Mouse (Mus musculus) midbrain, embryonic 15.5 days (tissue): ENCODE measurements around the gene Pdzd7. TPM values are rescaled to one million over a fixed set of nuclear protein-coding genes. Genes with fewer than 3 reads are reported as not detected.
A peak's percentile ranks its signal among the peaks of the same experiment; 100 is the strongest.

Experiments used
- ATAC-seq: fragments of 200-750 bp; cut with Nextera tagmentation; replicated peaks from 2 replicates; pipeline ENCODE4 v1.8.0; 2017; ENCODE audit warnings: moderate TSS enrichment
- H3K27ac ChIP-seq: fragments of 300-500 bp; sonication (generic); 2 replicates; pipeline ENCODE4 v1.5.1; 2015; ENCODE audit warnings: mild to moderate bottlenecking, inconsistent platforms
- H3K27me3 ChIP-seq: fragments of 300-500 bp; sonication (generic); replicated peaks from 2 replicates; pipeline ENCODE4 v1.6.1; 2015; ENCODE audit warnings: inconsistent platforms
- H3K36me3 ChIP-seq: fragments of 300-500 bp; sonication (generic); replicated peaks from 2 replicates; pipeline ENCODE4 v1.6.1; 2015; ENCODE audit warnings: inconsistent platforms
- H3K4me1 ChIP-seq: fragments of 300-500 bp; sonication (generic); 2 replicates; pipeline ENCODE4 v1.6.1; 2015; ENCODE audit warnings: inconsistent platforms
- H3K4me2 ChIP-seq: fragments of 300-500 bp; sonication (generic); 2 replicates; pipeline ENCODE4 v1.6.1; 2015; ENCODE audit warnings: inconsistent platforms, mild to moderate bottlenecking, moderate library complexity
- H3K4me3 ChIP-seq: fragments of 300-500 bp; sonication (generic); 2 replicates; pipeline ENCODE4 v1.5.1; 2015; ENCODE audit warnings: mild to moderate bottlenecking, inconsistent platforms
- H3K9ac ChIP-seq: fragments of 300-500 bp; sonication (generic); 2 replicates; pipeline ENCODE4 v1.6.1; 2015; ENCODE audit warnings: mild to moderate bottlenecking, inconsistent platforms
- H3K9me3 ChIP-seq: fragments of 300-500 bp; sonication (generic); 2 replicates; pipeline ENCODE4 v1.6.1; 2016; ENCODE audit warnings: inconsistent platforms
- WGBS: fragments of 180-500 bp; shearing (Covaris S2); methylation state at CpG from one replicate; pipeline ENCODE4 v1.1.7; 2015; ENCODE audit warnings: mixed read lengths; 5-methylcytosine and 5-hydroxymethylcytosine counted together
- polyA plus RNA-seq: library from polyadenylated mRNA; unstranded; fragments of >200 nt; fragmentation: Nextera tagmentation; extraction: Ambion mirVana; gene quantifications from 2 replicates; pipeline ENCODE4 v1.2.1, GENCODE M21; 2015

The Pdzd7 gene
- polyA plus RNA-seq, 1 experiment from 2014 or later = 4.1 TPM

- no peak for ATAC-seq
- WGBS = 93% methylated on average over 37 of the region's 37 CpGs
- Histone ChIP-seq H3K9ac (no peak overlapping the region), H3K27ac (no peak overlapping the region), H3K4me3 (no peak overlapping the region), H3K27me3 (no peaks in the 10 kb centered on the region), H3K4me1 (peaks cover 13% of the 10 kb centered on the region), H3K36me3 (peaks cover 12% of the 10 kb centered on the region; the same call in 1 of the 2 replicates), H3K9me3 (no peaks in the 10 kb centered on the region), H3K4me2 (no peak overlapping the region)
Observed at GRCm38 (mm10) chr19:45025937-45026568, 19.5 kb downstream of the Pdzd7 start.

DNA sequence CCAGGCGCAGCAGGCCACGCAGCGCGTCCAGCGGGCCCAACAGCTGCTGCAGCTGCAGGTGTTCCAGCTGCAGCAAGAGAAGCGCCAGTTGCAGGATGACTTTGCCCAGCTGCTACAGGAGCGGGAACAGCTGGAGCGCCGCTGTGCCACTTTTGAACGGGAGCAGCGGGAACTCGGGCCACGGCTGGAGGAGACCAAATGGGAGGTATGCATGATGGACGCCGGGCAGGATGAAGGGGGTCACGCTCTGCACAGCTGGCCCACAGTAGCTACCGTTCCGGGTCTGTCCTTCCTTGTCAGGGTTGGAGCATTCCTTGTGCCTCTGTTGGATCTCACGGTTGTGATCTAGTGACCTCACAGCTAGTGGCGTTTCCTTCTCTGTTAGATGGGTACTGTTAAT, 20.7 kb downstream of the Pdzd7 start:
- Histone ChIP-seq H3K36me3 (peaks cover 12% of the 10 kb centered on the region; the same call in 1 of the 2 replicates), H3K4me2 (no peak overlapping the region), H3K4me3 (no peak overlapping the region), H3K27ac (no peak overlapping the region), H3K9ac (no peak overlapping the region), H3K4me1 (peaks cover 17% of the 10 kb centered on the region), H3K9me3 (no peaks in the 10 kb centered on the region), H3K27me3 (no peaks in the 10 kb centered on the region)
- ATAC-seq = no peak
- 89% methylated on average over 20 of the region's 20 CpGs for WGBS

DNA sequence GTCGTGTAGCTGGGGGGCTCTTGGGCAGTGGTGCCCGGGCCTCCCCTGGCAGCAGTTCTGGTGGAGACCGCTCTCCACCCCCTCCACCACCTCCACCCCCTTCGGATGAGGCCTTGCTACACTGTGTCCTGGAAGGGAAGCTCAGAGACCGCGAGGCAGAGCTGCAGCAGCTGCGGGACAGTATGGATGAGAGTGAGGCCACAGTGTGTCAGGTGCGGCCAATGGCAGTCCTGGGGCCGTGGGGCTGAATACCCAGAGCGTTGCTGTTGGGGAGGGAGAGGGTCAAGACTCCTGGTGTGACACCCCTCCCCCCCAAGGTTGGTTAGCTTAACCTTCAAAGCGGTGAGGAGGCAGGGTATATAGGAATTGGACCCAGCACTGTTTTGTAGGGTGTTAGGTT, 21.5 kb downstream of the Pdzd7 start:
- no peak overlapping the region for H3K9ac ChIP-seq
- 84% methylated on average over 11 of the region's 11 CpGs for WGBS

DNA sequence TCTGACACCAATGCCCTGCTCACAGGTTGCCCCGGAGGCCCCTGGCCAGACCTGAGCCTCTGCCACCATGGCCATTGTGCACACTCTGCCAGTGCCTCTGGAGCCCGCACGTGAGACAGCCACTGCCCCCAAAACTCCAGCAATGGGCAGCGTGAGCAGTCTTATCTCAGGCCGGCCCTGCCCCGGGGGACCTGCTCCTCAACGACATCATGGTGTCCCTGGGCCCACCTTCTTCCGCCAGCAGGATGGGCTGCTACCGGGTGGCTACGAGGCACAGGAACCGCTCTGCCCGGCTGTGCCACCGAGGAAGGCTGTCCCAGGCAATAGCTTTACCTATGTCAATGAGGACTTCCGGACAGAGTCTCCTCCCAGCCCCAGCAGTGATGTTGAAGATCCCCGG, 24.2 kb downstream of the Pdzd7 start:
- Histone ChIP-seq H3K4me1 (peaks cover 36% of the 10 kb centered on the region), H3K4me3 (no peak overlapping the region), H3K27ac (no peak overlapping the region), H3K27me3 (no peaks in the 10 kb centered on the region), H3K9me3 (no peaks in the 10 kb centered on the region), H3K36me3 (peaks cover 12% of the 10 kb centered on the region; the same call in 1 of the 2 replicates), H3K9ac (no peak overlapping the region), H3K4me2 (no peak overlapping the region)
- ATAC-seq = no peak
- 94% methylated on average over 15 of the region's 15 CpGs for WGBS

More for the DNA sequence above, 21.5 kb downstream of the Pdzd7 start:
- peaks cover 12% of the 10 kb centered on the region; the same call in 1 of the 2 replicates for H3K36me3 ChIP-seq
- ATAC-seq = no peak; the same call in 1 of the 2 replicates
- H3K9me3 ChIP-seq = no peaks in the 10 kb centered on the region
- no peaks in the 10 kb centered on the region for H3K27me3 ChIP-seq
- H3K4me1 ChIP-seq = peaks cover 21% of the 10 kb centered on the region
- H3K4me2 ChIP-seq = no peak overlapping the region
- H3K27ac ChIP-seq = no peak overlapping the region
- H3K4me3 ChIP-seq = no peak overlapping the region

GRCm38 (mm10) chr19:45020348-45020747, 25.2 kb downstream of the Pdzd7 start:
- Histone ChIP-seq H3K9me3 (no peaks in the 10 kb centered on the region), H3K9ac (no peak overlapping the region), H3K27ac (no peak overlapping the region), H3K27me3 (no peaks in the 10 kb centered on the region), H3K4me2 (no peak overlapping the region), H3K36me3 (0 out of 2 replicates have a peak, but pooled peaks cover 5% of the 10 kb centered on the region), H3K4me1 (peaks cover 46% of the 10 kb centered on the region), H3K4me3 (no peak overlapping the region)
- no peak for ATAC-seq
- WGBS = 74% methylated on average over 6 of the region's 6 CpGs

- H3K4me3 ChIP-seq = peak overlapping the region; percentile 74
- ATAC-seq = peak; percentile 12
- H3K36me3 ChIP-seq = no peaks in the 10 kb centered on the region
- 0% methylated on average over 13 of the region's 13 CpGs for WGBS
- H3K9ac ChIP-seq = peak overlapping the region; percentile 65
- H3K27me3 ChIP-seq = 0 out of 2 replicates have a peak, but pooled peaks cover 3% of the 10 kb centered on the region
- H3K27ac ChIP-seq = peak overlapping the region; percentile 93
- peak overlapping the region; percentile 87 for H3K4me2 ChIP-seq
- peaks cover 53% of the 10 kb centered on the region for H3K4me1 ChIP-seq
- no peaks in the 10 kb centered on the region for H3K9me3 ChIP-seq
Observed at GRCm38 (mm10) chr19:45018351-45018831, 27.1 kb downstream of the Pdzd7 start.

GRCm38 (mm10) chr19:45017909-45018308, 27.6 kb downstream of the Pdzd7 start:
- ATAC-seq = peak; percentile 76
- 0 out of 2 replicates have a peak, but pooled peaks cover 3% of the 10 kb centered on the region for H3K27me3 ChIP-seq
- H3K36me3 ChIP-seq = no peaks in the 10 kb centered on the region
- H3K9ac ChIP-seq = peak overlapping the region; percentile 65
- peak overlapping the region; percentile 74 for H3K4me3 ChIP-seq
- H3K4me2 ChIP-seq = peak overlapping the region; percentile 87
- peaks cover 53% of the 10 kb centered on the region for H3K4me1 ChIP-seq
- no peaks in the 10 kb centered on the region for H3K9me3 ChIP-seq
- peak overlapping the region; percentile 93 for H3K27ac ChIP-seq
- under 1% methylated on average over 28 of the region's 48 CpGs for WGBS

GRCm38 (mm10) chr19:45017216-45017771, 28.2 kb downstream of the Pdzd7 start:
- ATAC-seq = peak; percentile 69
- Histone ChIP-seq H3K9me3 (no peaks in the 10 kb centered on the region), H3K4me2 (peak overlapping the region; percentile 87), H3K27ac (peak overlapping the region; percentile 93), H3K4me3 (peak overlapping the region; percentile 74), H3K36me3 (no peaks in the 10 kb centered on the region), H3K4me1 (peaks cover 53% of the 10 kb centered on the region), H3K27me3 (0 out of 2 replicates have a peak, but pooled peaks cover 3% of the 10 kb centered on the region), H3K9ac (peak overlapping the region; percentile 65)
- WGBS = under 1% methylated on average over 25 of the region's 27 CpGs

GRCm38 (mm10) chr19:45016341-45017215, 28.9 kb downstream of the Pdzd7 start:
- peak; percentile 35 for ATAC-seq
- 0 out of 2 replicates have a peak, but pooled peaks cover 3% of the 10 kb centered on the region for H3K27me3 ChIP-seq
- peak overlapping the region; percentile 74 for H3K4me3 ChIP-seq
- H3K9me3 ChIP-seq = no peaks in the 10 kb centered on the region
- H3K4me1 ChIP-seq = peaks cover 52% of the 10 kb centered on the region
- no peaks in the 10 kb centered on the region; the same call in 1 of the 2 replicates for H3K36me3 ChIP-seq
- H3K4me2 ChIP-seq = peak overlapping the region; percentile 87
- peak overlapping the region; percentile 93 for H3K27ac ChIP-seq
- WGBS = under 1% methylated on average over 18 of the region's 18 CpGs
- H3K9ac ChIP-seq = peak overlapping the region; percentile 65; the same call in 1 of the 2 replicates

DNA sequence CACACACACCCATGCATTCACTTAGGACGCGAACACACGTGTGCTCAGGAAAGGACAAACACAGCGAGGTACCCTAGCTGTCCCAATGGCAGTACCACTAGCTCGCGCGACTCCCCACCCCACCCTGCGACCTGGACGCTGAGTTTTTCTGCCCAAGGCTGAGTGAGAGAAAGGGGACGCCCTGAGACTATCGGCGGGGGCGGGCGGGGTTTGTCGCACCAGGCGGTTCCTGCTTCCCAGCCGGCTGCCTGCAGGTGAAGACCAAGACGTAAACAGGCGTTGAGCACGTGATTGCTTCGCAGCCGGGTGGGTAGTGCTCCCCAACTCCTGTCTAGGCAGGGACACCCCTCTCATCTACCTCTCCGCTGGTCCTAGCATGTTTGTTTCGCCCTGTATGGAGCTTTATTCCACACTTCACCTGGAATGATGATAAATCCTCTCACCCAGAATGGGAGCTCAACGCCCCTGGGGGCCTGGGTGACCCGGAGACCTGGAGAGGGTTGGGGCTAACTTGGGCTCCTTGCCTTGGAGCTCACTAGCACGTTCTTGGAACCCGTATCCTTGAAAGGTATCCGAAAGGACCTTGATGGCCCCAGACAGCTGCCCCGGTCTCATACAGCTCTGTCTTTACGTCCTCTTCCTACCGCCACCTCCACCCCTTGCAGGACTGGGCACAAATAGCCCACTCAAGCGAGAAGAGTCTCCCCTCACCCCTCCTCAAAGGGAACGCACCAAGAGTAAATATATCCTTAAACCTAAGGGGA, 29.8 kb downstream of the Pdzd7 start:
- 1% methylated on average over 34 of the region's 34 CpGs for WGBS
- peak overlapping the region; percentile 93 for H3K27ac ChIP-seq
- H3K9ac ChIP-seq = peak overlapping the region; percentile 25
- 0 out of 2 replicates have a peak, but pooled peaks cover 3% of the 10 kb centered on the region for H3K27me3 ChIP-seq
- no peaks in the 10 kb centered on the region for H3K9me3 ChIP-seq
- H3K4me3 ChIP-seq = peak overlapping the region; percentile 33
- peaks cover 5% of the 10 kb centered on the region; the same call in 1 of the 2 replicates for H3K36me3 ChIP-seq
- H3K4me2 ChIP-seq = peak overlapping the region; percentile 87
- ATAC-seq = no peak
- peaks cover 44% of the 10 kb centered on the region for H3K4me1 ChIP-seq

DNA sequence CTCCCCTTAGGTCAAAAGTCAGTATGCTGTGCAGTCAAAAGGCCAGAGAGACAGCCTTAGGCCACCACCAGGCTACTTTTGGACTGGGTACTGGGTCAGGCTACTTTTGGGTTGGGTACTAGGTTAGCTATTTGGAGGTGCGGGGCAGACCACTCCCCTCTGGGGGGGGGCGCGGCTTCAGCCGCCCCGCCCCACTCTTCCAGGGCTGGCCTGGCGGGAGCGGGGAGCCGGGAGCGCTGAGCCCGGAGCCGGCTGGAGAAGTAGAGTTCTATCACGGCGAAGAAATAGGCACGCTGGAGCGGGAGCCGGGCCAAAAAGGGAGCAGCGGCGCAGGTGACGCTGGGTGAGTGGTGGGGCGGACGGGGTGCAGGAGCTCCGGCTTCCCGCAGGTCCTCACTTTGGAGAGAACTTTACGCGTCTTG, 30.5 kb downstream of the Pdzd7 start:
- Histone ChIP-seq H3K4me1 (peaks cover 39% of the 10 kb centered on the region), H3K9ac (peak overlapping the region; percentile 35; the same call in 1 of the 2 replicates), H3K36me3 (peaks cover 5% of the 10 kb centered on the region; the same call in 1 of the 2 replicates), H3K9me3 (no peaks in the 10 kb centered on the region), H3K4me2 (peak overlapping the region; percentile 87), H3K27me3 (0 out of 2 replicates have a peak, but pooled peaks cover 3% of the 10 kb centered on the region), H3K4me3 (peak overlapping the region; percentile 33), H3K27ac (no peak overlapping the region)
- WGBS = under 1% methylated on average over 22 of the region's 25 CpGs
- no peak for ATAC-seq
